Mouse (Mus musculus): ENCODE data around the gene Mthfd1l. TPM values are rescaled to one million over a fixed set of nuclear protein-coding genes. Genes with fewer than 3 reads are reported as not detected.

Gene Mthfd1l
- total RNA-seq (2014; rRNA removed; ENCODE audit: low replicate concordance): 2.8 and 7.2 TPM in 2 replicates
- 2.3 and 3.0 TPM in 2 replicates for polyA plus RNA-seq (2015; fragmentation: Nextera tagmentation; extraction: Ambion mirVana)

- peak; percentile 85 for DNase-seq (ENCODE audit: low spot score)
Observed at GRCm38 (mm10) chr10:3972981-3973588, at the start of gene Mthfd1l. Mthfd1l (plus strand) TSS chr10:3973118.

DNA sequence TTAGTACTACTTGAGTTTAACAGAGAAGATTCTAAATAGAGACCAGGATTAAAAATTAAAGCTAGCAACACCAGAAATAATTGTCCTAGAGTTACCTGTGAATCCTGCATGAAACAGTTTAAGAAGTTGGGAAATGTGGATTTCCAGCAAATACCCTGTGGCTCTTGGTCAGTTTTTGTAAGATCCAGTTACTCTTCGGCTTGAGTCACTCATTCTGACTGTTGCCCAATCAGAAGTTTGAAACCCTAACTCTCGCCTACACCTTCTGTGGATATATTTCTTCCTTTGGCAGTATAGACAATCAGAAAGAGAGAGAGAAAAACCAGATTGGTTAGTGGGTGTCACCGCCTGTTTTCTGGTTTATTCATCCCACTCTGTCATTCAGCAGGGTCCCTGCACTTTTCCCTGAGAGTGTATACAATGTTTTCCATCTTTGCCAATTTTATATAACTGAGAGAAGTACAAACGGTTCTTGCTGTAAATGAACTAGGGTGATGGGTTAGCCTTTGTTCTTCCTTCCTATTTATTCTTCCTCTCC is 44.8 kb upstream of the Mthfd1l start:
- Histone ChIP-seq H3K36me3 (replicated peaks; ENCODE audit: control insufficient read depth, insufficient read depth, low read length) (no peaks in the 10 kb centered on the region), H3K4me3 (ENCODE audit: low read depth, low read length) (no peak overlapping the region), H3K4me2 (ENCODE audit: low read depth, low read length) (no peak overlapping the region), H3K27ac (ENCODE audit: low read depth) (no peak overlapping the region), H3K9me3 (replicated peaks; ENCODE audit: control insufficient read depth, low read length) (no peaks in the 10 kb centered on the region), H3K9ac (replicated peaks; ENCODE audit: low read depth, low read length) (no peak overlapping the region), H3K27me3 (ENCODE audit: control insufficient read depth, insufficient read depth, low read length) (no peaks in the 10 kb centered on the region), H3K4me1 (ENCODE audit: control insufficient read depth, insufficient read depth) (no peaks in the 10 kb centered on the region)
- no peak for DNase-seq (ENCODE audit: low spot score)
- ATAC-seq (ENCODE audit: insufficient read depth, low read depth): no peak
- no peak for TF ChIP-seq CTCF (IDR thresholded peaks at IDR 0.05; ENCODE audit: low read depth)
- 73% methylated on average over 4 of the region's 4 CpGs for WGBS

More at GRCm38 (mm10) chr10:3972981-3973588, at the start of gene Mthfd1l:
- H3K4me3 ChIP-seq (ENCODE audit: low read depth, low read length): peak within 1 kb of the TSS; percentile 66
- no peaks in the 10 kb centered on the region for H3K9me3 ChIP-seq (replicated peaks; ENCODE audit: control insufficient read depth, low read length)
- TF ChIP-seq CTCF (IDR thresholded peaks at IDR 0.05; ENCODE audit: low read depth): peak; percentile 73
- TF ChIP-seq EP300 (IDR thresholded peaks at IDR 0.05; ENCODE audit: low read depth): no peak; the same call in 1 of the 2 replicates
- H3K9ac ChIP-seq (replicated peaks; ENCODE audit: low read depth, low read length): peak within 1 kb of the TSS; percentile 56
- no peaks in the 10 kb centered on the region for H3K4me1 ChIP-seq (ENCODE audit: control insufficient read depth, insufficient read depth)
- under 1% methylated on average over 37 of the region's 40 CpGs for WGBS
- H3K36me3 ChIP-seq (replicated peaks; ENCODE audit: control insufficient read depth, insufficient read depth, low read length): no peaks in the 10 kb centered on the region
- peak; percentile 84 for ATAC-seq (ENCODE audit: insufficient read depth, low read depth)
- H3K4me2 ChIP-seq (ENCODE audit: low read depth, low read length): peak within 1 kb of the TSS; percentile 93
- peak within 1 kb of the TSS; percentile 88 for H3K27ac ChIP-seq (ENCODE audit: low read depth)
- H3K27me3 ChIP-seq (ENCODE audit: control insufficient read depth, insufficient read depth, low read length): no peaks in the 10 kb centered on the region

DNA sequence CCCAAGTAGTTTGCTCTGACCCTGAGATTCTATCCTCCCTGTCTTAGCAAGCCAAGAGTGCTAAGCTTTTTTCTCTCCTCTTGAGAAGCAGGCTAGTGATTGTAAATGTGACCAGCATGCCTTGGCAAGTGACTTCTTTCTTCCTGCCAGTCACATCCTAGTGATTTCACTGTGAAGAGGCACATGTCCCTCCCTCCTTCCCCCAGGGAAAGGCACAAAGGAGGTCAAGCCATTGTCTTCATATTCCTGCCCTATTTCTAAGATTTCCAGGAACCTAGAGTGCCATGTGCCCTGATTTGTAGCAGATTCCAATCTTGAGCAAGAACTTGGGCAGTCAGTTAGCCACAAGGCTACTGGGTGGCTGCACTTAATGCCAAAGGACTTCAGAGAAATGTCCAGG is 41.1 kb upstream of the Mthfd1l start:
- Histone ChIP-seq H3K4me3 (ENCODE audit: low read depth, low read length) (no peak overlapping the region), H3K9me3 (replicated peaks; ENCODE audit: control insufficient read depth, low read length) (no peaks in the 10 kb centered on the region), H3K4me1 (ENCODE audit: control insufficient read depth, insufficient read depth) (no peaks in the 10 kb centered on the region), H3K27ac (ENCODE audit: low read depth) (no peak overlapping the region), H3K4me2 (ENCODE audit: low read depth, low read length) (no peak overlapping the region), H3K36me3 (replicated peaks; ENCODE audit: control insufficient read depth, insufficient read depth, low read length) (no peaks in the 10 kb centered on the region), H3K9ac (replicated peaks; ENCODE audit: low read depth, low read length) (no peak overlapping the region), H3K27me3 (ENCODE audit: control insufficient read depth, insufficient read depth, low read length) (no peaks in the 10 kb centered on the region)
- DNase-seq (ENCODE audit: low spot score) (no peak), ATAC-seq (ENCODE audit: insufficient read depth, low read depth) (no peak)
- TF ChIP-seq CTCF (IDR thresholded peaks at IDR 0.05; ENCODE audit: low read depth) (no peak), EP300 (IDR thresholded peaks at IDR 0.05; ENCODE audit: low read depth) (no peak)

DNA sequence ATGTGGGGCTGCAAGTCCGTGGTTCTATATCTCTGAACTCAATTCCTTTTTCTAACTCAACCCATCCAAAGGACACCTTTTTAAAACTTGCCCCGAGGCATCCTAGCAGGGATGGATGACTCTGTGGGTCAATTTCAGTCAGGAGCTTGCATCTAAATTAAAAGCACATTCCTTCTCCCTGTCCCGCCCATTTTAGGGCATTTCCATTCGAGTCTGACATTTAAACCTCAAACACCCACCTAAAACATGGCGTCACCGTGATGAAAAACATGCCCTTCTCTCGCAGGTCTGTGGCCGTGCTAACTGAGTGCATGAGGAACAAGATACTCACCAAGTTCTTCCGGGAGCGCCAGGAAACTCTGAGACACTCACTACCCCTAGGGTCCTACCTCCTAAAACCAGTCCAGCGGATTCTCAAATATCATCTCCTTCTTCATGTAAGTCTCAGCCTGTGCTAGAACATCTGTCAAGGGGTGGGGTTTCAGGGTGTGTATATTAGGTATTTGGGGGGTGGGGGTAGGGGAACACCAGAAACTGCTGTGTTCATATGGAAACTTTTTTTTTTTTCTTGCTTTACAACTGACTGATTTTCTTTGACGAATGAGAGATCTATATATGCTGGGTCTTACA is 39.5 kb upstream of the Mthfd1l start:
- WGBS: 72% methylated on average over 12 of the region's 12 CpGs
- Histone ChIP-seq H3K27ac (ENCODE audit: low read depth) (no peak overlapping the region), H3K36me3 (replicated peaks; ENCODE audit: control insufficient read depth, insufficient read depth, low read length) (no peaks in the 10 kb centered on the region; the same call in 1 of the 2 replicates), H3K27me3 (ENCODE audit: control insufficient read depth, insufficient read depth, low read length) (no peaks in the 10 kb centered on the region), H3K4me3 (ENCODE audit: low read depth, low read length) (no peak overlapping the region), H3K9me3 (replicated peaks; ENCODE audit: control insufficient read depth, low read length) (no peaks in the 10 kb centered on the region), H3K9ac (replicated peaks; ENCODE audit: low read depth, low read length) (no peak overlapping the region), H3K4me2 (ENCODE audit: low read depth, low read length) (no peak overlapping the region), H3K4me1 (ENCODE audit: control insufficient read depth, insufficient read depth) (no peaks in the 10 kb centered on the region)
- TF ChIP-seq EP300 (IDR thresholded peaks at IDR 0.05; ENCODE audit: low read depth) (no peak), CTCF (IDR thresholded peaks at IDR 0.05; ENCODE audit: low read depth) (no peak)
- DNase-seq (ENCODE audit: low spot score) (no peak), ATAC-seq (ENCODE audit: insufficient read depth, low read depth) (no peak)

DNA sequence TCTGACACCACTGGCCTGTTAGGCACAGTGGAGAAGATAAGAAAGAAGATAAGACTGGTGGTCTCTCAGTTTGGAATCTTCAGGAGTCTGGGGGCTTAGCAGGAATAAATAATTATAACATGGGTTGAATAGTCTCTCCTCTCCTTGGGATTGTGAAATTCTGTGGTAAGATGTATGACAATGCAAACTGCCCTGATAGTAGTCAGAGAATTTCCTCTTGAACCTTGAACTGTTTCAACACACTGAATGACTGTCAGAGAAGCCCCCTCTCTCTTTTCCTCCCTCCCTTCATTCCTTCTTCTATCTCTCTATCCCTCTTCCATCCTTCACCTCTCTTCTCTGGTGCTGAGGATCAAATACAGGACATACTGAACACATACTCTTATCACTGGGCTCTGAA is 36.1 kb upstream of the Mthfd1l start:
- DNase-seq (ENCODE audit: low spot score) (no peak), ATAC-seq (ENCODE audit: insufficient read depth, low read depth) (no peak)
- no peaks in the 10 kb centered on the region for H3K4me1 ChIP-seq (ENCODE audit: control insufficient read depth, insufficient read depth)
- H3K4me2 ChIP-seq (ENCODE audit: low read depth, low read length): no peak overlapping the region
- no peak overlapping the region for H3K9ac ChIP-seq (replicated peaks; ENCODE audit: low read depth, low read length)
- TF ChIP-seq CTCF (IDR thresholded peaks at IDR 0.05; ENCODE audit: low read depth) (no peak), EP300 (IDR thresholded peaks at IDR 0.05; ENCODE audit: low read depth) (no peak)
- H3K36me3 ChIP-seq (replicated peaks; ENCODE audit: control insufficient read depth, insufficient read depth, low read length): peaks cover 12% of the 10 kb centered on the region
- no peaks in the 10 kb centered on the region for H3K9me3 ChIP-seq (replicated peaks; ENCODE audit: control insufficient read depth, low read length)
- H3K27ac ChIP-seq (ENCODE audit: low read depth): no peak overlapping the region
- no peak overlapping the region for H3K4me3 ChIP-seq (ENCODE audit: low read depth, low read length)
- no peaks in the 10 kb centered on the region for H3K27me3 ChIP-seq (ENCODE audit: control insufficient read depth, insufficient read depth, low read length)
